Mouse (Mus musculus) heart, embryonic 14.5 days (tissue): Measurements from ENCODE around the gene Oas2. TPM values are rescaled to one million over a fixed set of nuclear protein-coding genes. Genes with fewer than 3 reads are reported as not detected.

ENCODE experiments used
- ATAC-seq: fragments of 200-750 bp; cut with Nextera tagmentation; 2 replicates; pipeline ENCODE4 v1.8.0; 2017; ENCODE audit warnings: low read depth, moderate TSS enrichment; ENCODE audit not compliant: insufficient number of reproducible peaks, insufficient read depth, low FRiP score
- H3K27ac ChIP-seq, 2 experiments: fragments of 200-500 bp in 1 of 2; fragments of 300-500 bp in 1 of 2; sonication (generic) in 1 of 2; replicated peaks in 1 of 2; 2 replicates each; pipeline ENCODE4 v1.5.1; 2012 to 2014; ENCODE audit warnings: low read depth in 2 of 2, low read length in 2 of 2, control low read depth in 1 of 2, mild to moderate bottlenecking in 1 of 2, mixed read lengths in 1 of 2; ENCODE audit not compliant: control insufficient read depth in 1 of 2, insufficient read depth in 1 of 2
- H3K27me3 ChIP-seq: fragments of 300-500 bp; sonication (generic); 2 replicates; pipeline ENCODE4 v1.6.1; 2014; ENCODE audit warnings: mild to moderate bottlenecking, low read length, control low read depth; ENCODE audit not compliant: control insufficient read depth, insufficient read depth
- H3K36me3 ChIP-seq: fragments of 300-500 bp; sonication (generic); 2 replicates; pipeline ENCODE4 v1.6.1; 2014; ENCODE audit warnings: mild to moderate bottlenecking, control low read depth, low read length, mixed read lengths; ENCODE audit not compliant: control insufficient read depth, insufficient read depth
- H3K4me1 ChIP-seq, 2 experiments: fragments of 200-500 bp in 1 of 2; fragments of 300-500 bp in 1 of 2; sonication (generic) in 1 of 2; 2 replicates each; pipeline ENCODE4 v1.6.1; 2012 to 2014; ENCODE audit warnings: low read length in 2 of 2, control low read depth in 1 of 2, mixed read lengths in 1 of 2; ENCODE audit not compliant: control insufficient read depth in 2 of 2, insufficient read depth in 2 of 2
- H3K4me2 ChIP-seq: fragments of 300-500 bp; sonication (generic); 2 replicates; pipeline ENCODE4 v1.6.1; 2014; ENCODE audit warnings: mild to moderate bottlenecking, low read length
- H3K4me3 ChIP-seq, 2 experiments: fragments of 200-500 bp in 1 of 2; fragments of 300-500 bp in 1 of 2; sonication (generic) in 1 of 2; 2 replicates each; pipeline ENCODE4 v1.5.1; 2012 to 2014; ENCODE audit warnings: low read length in 2 of 2, mild to moderate bottlenecking in 2 of 2, control low read depth in 1 of 2, low read depth in 1 of 2, moderate library complexity in 1 of 2; ENCODE audit not compliant: control insufficient read depth in 1 of 2, insufficient read depth in 1 of 2
- H3K9ac ChIP-seq: fragments of 300-500 bp; sonication (generic); 2 replicates; pipeline ENCODE4 v1.6.1; 2014; ENCODE audit warnings: mild to moderate bottlenecking, low read length
- H3K9me3 ChIP-seq: fragments of 300-500 bp; sonication (generic); 2 replicates; pipeline ENCODE4 v1.6.1; 2016; ENCODE audit warnings: low read length, control low read depth; ENCODE audit not compliant: control insufficient read depth
- whole genome bisulfite sequencing: fragments of 180-500 bp; shearing (Covaris S2); extraction: QIAGEN DNeasy Blood & Tissue Kit; methylation state at CpG from one replicate; pipeline ENCODE4 v1.1.7; 2014; 5-methylcytosine and 5-hydroxymethylcytosine counted together
- polyA plus RNA-seq: library from polyadenylated mRNA; unstranded; fragments of >200 nt; fragmentation: Nextera tagmentation; extraction: Ambion mirVana; gene quantifications from 2 replicates; pipeline ENCODE4 v1.2.1, GENCODE M21; 2014

Gene Oas2
- polyA plus RNA-seq, 1 experiment from 2014 or later: 0.43 TPM

DNA sequence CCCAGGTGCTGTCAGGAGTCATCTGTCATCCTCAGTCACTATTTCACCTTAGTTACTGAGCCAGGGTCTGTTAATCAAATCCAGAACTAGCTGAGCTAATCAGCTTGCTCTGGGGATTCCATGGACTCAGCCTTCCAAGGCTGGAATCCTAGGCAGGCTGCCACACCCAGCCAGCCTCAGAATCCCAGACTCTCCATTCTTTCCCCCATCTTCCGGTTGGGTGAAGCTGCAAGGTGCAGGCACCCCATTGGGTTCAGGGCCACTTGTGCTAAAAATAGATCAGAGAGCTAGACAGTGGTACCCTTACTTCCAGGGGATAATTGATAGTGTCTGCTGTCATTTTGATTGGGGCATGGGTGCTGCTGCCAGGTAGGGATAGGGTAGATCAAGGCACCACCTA lies 16.9 kb downstream of the Oas2 start:
- Histone ChIP-seq H3K4me3 (no peak overlapping the region), H3K36me3 (no peaks in the 10 kb centered on the region), H3K4me2 (no peak overlapping the region), H3K4me1 (no peaks in the 10 kb centered on the region), H3K9ac (no peak overlapping the region), H3K27ac (no peak overlapping the region), H3K27me3 (no peaks in the 10 kb centered on the region; the same call in 1 of the 2 replicates), H3K9me3 (no peaks in the 10 kb centered on the region)
- no peak for ATAC-seq
- WGBS: 35% methylated on average over 1 of the region's 1 CpGs

DNA sequence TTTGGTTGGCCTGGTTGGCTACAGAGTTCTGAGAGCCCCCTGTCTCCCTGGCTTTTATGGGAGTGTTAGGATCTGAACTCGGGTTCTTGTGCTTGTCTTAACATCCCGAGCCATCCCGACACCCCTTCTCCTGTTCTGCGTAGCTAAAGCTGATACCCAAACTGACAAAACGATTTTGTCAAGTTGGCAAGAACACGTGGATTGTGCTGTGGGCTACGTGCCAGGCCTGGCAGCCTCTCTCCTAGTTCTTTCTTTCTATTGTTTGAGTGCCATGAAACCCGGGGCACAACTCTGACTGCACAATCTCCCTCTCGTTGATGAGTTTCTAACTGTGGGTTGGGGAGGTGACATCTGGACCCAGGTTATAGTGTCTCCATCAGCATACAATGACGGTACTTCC lies 20.3 kb downstream of the Oas2 start:
- Histone ChIP-seq H3K9me3 (no peaks in the 10 kb centered on the region), H3K4me2 (no peak overlapping the region), H3K4me3 (no peak overlapping the region), H3K27ac (no peak overlapping the region), H3K36me3 (no peaks in the 10 kb centered on the region), H3K4me1 (no peaks in the 10 kb centered on the region), H3K27me3 (no peaks in the 10 kb centered on the region; the same call in 1 of the 2 replicates), H3K9ac (no peak overlapping the region)
- no peak for ATAC-seq
- WGBS: 75% methylated on average over 10 of the region's 10 CpGs

DNA sequence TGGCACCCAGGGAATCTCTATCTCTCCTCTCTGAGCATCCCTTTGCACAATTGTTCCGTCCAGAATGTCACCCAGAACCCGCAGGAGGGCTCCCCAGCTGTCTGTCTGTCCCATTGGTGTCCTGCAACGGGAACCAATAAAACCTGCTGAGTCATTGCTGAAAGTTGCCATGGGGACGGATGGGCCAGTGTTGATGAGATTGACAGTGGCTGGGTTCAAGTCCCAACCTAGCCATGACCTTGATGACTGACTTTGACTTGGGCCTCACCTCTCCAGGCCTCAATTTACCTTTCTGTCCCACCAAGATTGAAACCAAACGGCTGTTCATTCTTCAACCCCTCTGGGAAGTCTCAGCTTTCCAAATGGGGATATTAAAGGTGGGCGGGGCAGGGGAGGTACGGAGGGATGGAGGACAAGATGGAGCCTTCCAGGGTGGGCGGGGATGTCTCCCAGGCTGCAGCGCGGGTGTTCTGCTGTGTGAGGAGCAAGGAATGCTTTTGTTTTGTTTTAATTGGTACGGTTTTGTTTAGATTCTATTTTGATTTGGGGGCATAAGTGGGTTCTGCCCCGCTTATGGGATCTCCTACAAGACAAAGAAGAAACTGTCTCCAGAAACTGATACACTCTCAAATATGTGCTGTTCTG lies 23.7 kb downstream of the Oas2 start:
- peaks cover 3% of the 10 kb centered on the region; the same call in 1 of the 2 replicates for H3K27me3 ChIP-seq
- H3K9me3 ChIP-seq: no peaks in the 10 kb centered on the region
- H3K4me1 ChIP-seq: no peaks in the 10 kb centered on the region
- no peak overlapping the region for H3K4me2 ChIP-seq
- H3K36me3 ChIP-seq: no peaks in the 10 kb centered on the region
- H3K27ac ChIP-seq: no peak overlapping the region
- no peak for ATAC-seq
- no peak overlapping the region for H3K4me3 ChIP-seq
- 59% methylated on average over 12 of the region's 12 CpGs for WGBS
- H3K9ac ChIP-seq: no peak overlapping the region

DNA sequence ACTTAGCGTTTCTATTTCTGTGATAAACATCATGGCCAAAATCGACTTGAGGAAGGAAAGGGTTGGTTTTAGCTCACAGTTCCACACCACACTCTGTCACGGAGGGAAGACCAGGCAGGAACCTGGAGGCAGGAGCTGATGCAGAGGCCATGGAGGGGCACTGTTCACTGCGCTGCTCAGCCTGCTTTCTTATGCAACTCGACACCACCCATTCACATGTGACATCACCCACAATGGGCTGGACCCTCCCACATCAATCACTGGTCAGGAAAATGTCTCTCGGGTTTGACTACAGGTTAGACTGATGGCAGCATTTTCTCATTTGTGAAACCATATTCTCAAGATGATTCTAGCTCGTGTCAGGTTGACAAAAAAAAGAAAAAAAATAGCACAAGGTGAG lies 28.6 kb downstream of the Oas2 start:
- WGBS: 49% methylated on average over 7 of the region's 7 CpGs

DNA sequence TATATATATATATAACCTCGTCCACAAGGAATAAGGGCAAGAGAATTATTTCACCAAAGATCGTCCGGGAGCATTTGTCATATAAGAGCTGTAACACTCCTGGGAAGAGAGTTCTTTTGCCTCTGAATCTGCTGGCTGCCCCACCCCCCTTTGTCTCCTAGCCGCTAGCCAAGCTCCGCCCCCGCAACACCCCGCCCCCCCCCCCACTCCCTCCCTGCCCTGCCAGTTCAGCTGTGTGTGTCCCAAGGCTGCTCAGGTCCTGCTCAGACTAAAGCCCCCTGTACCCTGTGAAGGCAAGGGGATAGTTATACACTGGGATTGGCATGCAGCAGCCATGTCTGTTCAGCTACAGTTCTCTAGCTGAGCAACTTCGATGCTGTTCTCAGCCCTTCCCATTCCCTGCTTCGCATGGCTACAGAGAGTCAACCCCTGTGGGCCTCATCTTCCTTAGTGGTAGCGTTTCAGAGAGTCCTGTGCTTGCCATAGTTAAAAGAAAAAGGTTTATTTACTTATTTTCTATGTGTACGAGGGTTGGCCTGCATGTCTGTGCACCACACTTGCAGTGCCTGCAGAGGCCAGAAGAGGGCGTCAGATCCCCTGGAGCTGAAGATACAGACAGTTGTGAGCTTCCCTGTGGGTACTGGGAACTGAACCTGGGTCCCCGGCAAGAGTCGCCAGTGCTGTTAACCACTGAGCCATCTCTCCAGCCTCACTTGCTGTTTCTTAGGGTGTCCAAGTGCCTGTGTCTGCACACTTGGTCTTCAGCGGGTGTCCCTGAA lies 30.9 kb downstream of the Oas2 start:
- H3K27ac ChIP-seq: no peak overlapping the region
- no peak overlapping the region for H3K4me3 ChIP-seq
- no peaks in the 10 kb centered on the region for H3K36me3 ChIP-seq
- peaks cover 16% of the 10 kb centered on the region for H3K27me3 ChIP-seq
- H3K9me3 ChIP-seq: no peaks in the 10 kb centered on the region; the same call in 1 of the 2 replicates
- 47% methylated on average over 15 of the region's 15 CpGs for WGBS
- H3K4me2 ChIP-seq: no peak overlapping the region
- H3K9ac ChIP-seq: no peak overlapping the region
- H3K4me1 ChIP-seq: peaks cover 2 to 3% of the 10 kb centered on the region in 2 experiments; a peak in 2 of 4 replicates
- ATAC-seq: no peak

More for the DNA sequence above, 28.6 kb downstream of the Oas2 start:
- no peaks in the 10 kb centered on the region for H3K36me3 ChIP-seq
- 0 out of 2 replicates have a peak, but pooled peaks cover 3% of the 10 kb centered on the region for H3K27me3 ChIP-seq
- H3K4me2 ChIP-seq: no peak overlapping the region
- H3K4me3 ChIP-seq: no peak overlapping the region
- no peak overlapping the region for H3K9ac ChIP-seq
- no peak overlapping the region for H3K27ac ChIP-seq
- no peak for ATAC-seq
- no peaks in the 10 kb centered on the region for H3K4me1 ChIP-seq
- no peaks in the 10 kb centered on the region; the same call in 1 of the 2 replicates for H3K9me3 ChIP-seq

DNA sequence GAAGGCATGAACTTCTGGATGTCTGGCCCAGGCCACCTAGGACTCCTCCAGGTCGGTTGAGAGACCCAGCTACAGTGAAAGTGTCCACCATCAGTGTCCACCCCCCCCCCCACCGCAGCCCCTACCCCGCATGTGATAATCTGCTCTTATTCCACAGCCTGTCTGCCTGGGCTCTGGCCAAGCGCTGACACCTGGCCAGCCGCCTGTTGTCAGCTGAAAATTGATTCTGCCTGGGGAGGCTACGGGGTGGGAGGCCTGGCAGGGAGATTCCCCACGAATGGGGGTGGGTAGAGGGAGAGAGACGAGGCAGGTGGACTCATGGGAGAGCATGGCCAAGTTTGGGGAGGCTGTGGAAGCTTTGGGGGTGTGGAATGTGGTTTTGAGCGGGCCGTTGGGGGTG lies 32.5 kb downstream of the Oas2 start:
- Histone ChIP-seq H3K9me3 (no peaks in the 10 kb centered on the region; the same call in 1 of the 2 replicates), H3K4me1 (peaks cover 2 to 3% of the 10 kb centered on the region in 2 experiments; a peak in 2 of 4 replicates), H3K36me3 (no peaks in the 10 kb centered on the region), H3K27ac (no peak overlapping the region), H3K4me2 (no peak overlapping the region), H3K9ac (no peak overlapping the region), H3K4me3 (no peak overlapping the region), H3K27me3 (peaks cover 28% of the 10 kb centered on the region)
- no peak for ATAC-seq
- WGBS: 56% methylated on average over 10 of the region's 10 CpGs

DNA sequence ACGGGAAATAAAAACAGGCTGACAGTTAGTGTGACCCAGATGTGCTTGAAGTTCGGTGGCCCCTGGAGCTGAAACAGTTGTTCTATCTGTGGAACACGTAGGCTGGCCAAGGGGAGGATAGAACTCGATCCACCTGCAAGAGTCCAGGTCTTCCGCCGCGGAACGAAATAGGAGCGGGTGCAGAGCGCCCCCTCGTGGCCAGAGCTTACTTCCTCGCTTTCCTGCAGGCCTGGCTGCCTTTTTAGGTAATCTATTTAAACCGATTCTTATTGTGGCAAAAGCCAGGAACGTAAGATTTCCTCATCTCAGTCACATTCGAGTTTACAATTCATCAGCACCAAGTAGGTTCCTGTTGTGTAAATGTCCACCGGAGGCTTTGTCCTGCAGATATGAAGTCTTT lies 35.3 kb downstream of the Oas2 start:
- Histone ChIP-seq H3K27ac (no peak overlapping the region), H3K9ac (no peak overlapping the region), H3K4me3 (no peak overlapping the region), H3K9me3 (no peaks in the 10 kb centered on the region; the same call in 1 of the 2 replicates), H3K27me3 (peaks cover 56% of the 10 kb centered on the region), H3K4me2 (no peak overlapping the region), H3K36me3 (no peaks in the 10 kb centered on the region), H3K4me1 (peaks cover 5 to 17% of the 10 kb centered on the region in 2 experiments; a peak in 2 of 4 replicates)
- ATAC-seq: no peak
- 3% methylated on average over 16 of the region's 16 CpGs for WGBS
